Mouse (Mus musculus) liver, adult 2 months (tissue): ENCODE results near the gene Lcorl. TPM values are rescaled to one million over a fixed set of nuclear protein-coding genes. Genes with fewer than 3 reads are reported as not detected.
A peak's percentile ranks its signal among the peaks of the same experiment; 100 is the strongest.

Source experiments
- DNase-seq: peaks from one replicate; pipeline ENCODE4 v3.0.0-alpha.2; 2011; ENCODE audit warnings: low read depth, low spot score; ENCODE audit errors: extremely low read depth
- H3K27ac ChIP-seq: fragments of 200-500 bp; replicated peaks from 2 replicates; pipeline ENCODE4 v1.5.1; 2012; ENCODE audit warnings: low read depth, mild to moderate bottlenecking, control low read depth, inconsistent platforms, low read length; ENCODE audit not compliant: insufficient read depth
- H3K27me3 ChIP-seq: fragments of 200-500 bp; 2 replicates; pipeline ENCODE4 v1.6.1; 2012; ENCODE audit warnings: mild to moderate bottlenecking, moderate library complexity, low read length, inconsistent platforms; ENCODE audit not compliant: control insufficient read depth, insufficient read depth
- H3K36me3 ChIP-seq: fragments of 200-500 bp; 2 replicates; pipeline ENCODE4 v1.6.1; 2012; ENCODE audit warnings: low read length, inconsistent platforms; ENCODE audit not compliant: control insufficient read depth, insufficient read depth
- H3K4me1 ChIP-seq: fragments of 200-500 bp; 2 replicates; pipeline ENCODE4 v1.6.1; 2011; ENCODE audit warnings: low read length; ENCODE audit not compliant: control insufficient read depth, insufficient read depth
- H3K4me3 ChIP-seq: fragments of 200-500 bp; 2 replicates; pipeline ENCODE4 v1.5.1; 2011; ENCODE audit warnings: low read depth, mild to moderate bottlenecking, control low read depth, low read length, moderate library complexity; ENCODE audit not compliant: insufficient read depth
- H3K79me2 ChIP-seq: fragments of 200-500 bp; 2 replicates; pipeline ENCODE4 v1.6.1; 2012; ENCODE audit warnings: inconsistent platforms, mild to moderate bottlenecking, low read length, moderate library complexity; ENCODE audit not compliant: control insufficient read depth, insufficient read depth
- H3K9ac ChIP-seq: fragments of 200-500 bp; 2 replicates; pipeline ENCODE4 v1.6.1; 2012; ENCODE audit warnings: low read depth, mild to moderate bottlenecking, control low read depth, inconsistent platforms, low read length
- CTCF ChIP-seq: fragments of 200-500 bp; IDR thresholded peaks from 2 replicates; pipeline ENCODE4 v1.5.1; 2011; ENCODE audit warnings: low read depth, low read length, control low read depth
- POLR2A ChIP-seq: fragments of 200-500 bp; IDR thresholded peaks from 2 replicates; pipeline ENCODE4 v1.6.1; 2011; ENCODE audit warnings: low read length, control low read depth; ENCODE audit not compliant: insufficient read depth; ENCODE audit errors: extremely low read depth
- WGBS: fragments of 180-500 bp; shearing (Covaris S2); methylation state at CpG from one replicate; pipeline ENCODE4 v1.1.7; 2018; 5-methylcytosine and 5-hydroxymethylcytosine counted together
- polyA plus RNA-seq: library from polyadenylated mRNA; depleted of rRNA; stranded (reverse); fragments of >200 nt; gene quantifications from 2 replicates; pipeline ENCODE4 v1.2.3, GENCODE M21; 2012
- total RNA-seq: library from RNA; depleted of rRNA; stranded (reverse); fragments of >200 nt; gene quantifications from 2 replicates; pipeline ENCODE4 v1.2.3, GENCODE M21; 2014

The Lcorl gene
- total and polyA plus RNA-seq, 2 experiments: 4.3 to 11.5 TPM

GRCm38 (mm10) chr5:45757502-45758121, 99.8 kb downstream of the Lcorl start:
- H3K4me1 ChIP-seq: no peaks in the 10 kb centered on the region
- no peaks in the 10 kb centered on the region; the same call in 1 of the 2 replicates for H3K79me2 ChIP-seq
- no peak overlapping the region for H3K4me3 ChIP-seq
- DNase-seq: peak; percentile 19
- no peak overlapping the region for H3K9ac ChIP-seq
- no peak for TF ChIP-seq POLR2A
- TF ChIP-seq CTCF: peak; percentile 38; the same call in 1 of the 2 replicates
- 90% methylated on average over 4 of the region's 4 CpGs for WGBS
- no peaks in the 10 kb centered on the region for H3K27me3 ChIP-seq
- H3K36me3 ChIP-seq: no peaks in the 10 kb centered on the region
- no peak overlapping the region for H3K27ac ChIP-seq

GRCm38 (mm10) chr5:45737911-45738310, 119.5 kb downstream of the Lcorl start:
- Histone ChIP-seq H3K4me1 (no peaks in the 10 kb centered on the region), H3K79me2 (no peaks in the 10 kb centered on the region), H3K36me3 (peaks cover 11% of the 10 kb centered on the region), H3K27me3 (no peaks in the 10 kb centered on the region), H3K9ac (no peak overlapping the region), H3K4me3 (no peak overlapping the region), H3K27ac (no peak overlapping the region)
- no peak for DNase-seq
- 95% methylated on average over 1 of the region's 1 CpGs for WGBS
- TF ChIP-seq CTCF (no peak), POLR2A (no peak)

- no peak for DNase-seq
- 94% methylated on average over 2 of the region's 2 CpGs for WGBS
- Histone ChIP-seq H3K79me2 (no peaks in the 10 kb centered on the region), H3K4me3 (no peak overlapping the region), H3K27me3 (no peaks in the 10 kb centered on the region), H3K4me1 (no peaks in the 10 kb centered on the region), H3K9ac (no peak overlapping the region), H3K27ac (no peak overlapping the region), H3K36me3 (peaks cover 11% of the 10 kb centered on the region)
- TF ChIP-seq POLR2A (no peak), CTCF (no peak)
Measured at GRCm38 (mm10) chr5:45733751-45734150, 123.7 kb downstream of the Lcorl start.

- no peak overlapping the region for H3K27ac ChIP-seq
- no peak for DNase-seq
- H3K36me3 ChIP-seq: no peaks in the 10 kb centered on the region; the same call in 1 of the 2 replicates
- no peak overlapping the region for H3K4me3 ChIP-seq
- H3K9ac ChIP-seq: no peak overlapping the region
- TF ChIP-seq POLR2A (no peak), CTCF (no peak)
- no peaks in the 10 kb centered on the region for H3K79me2 ChIP-seq
- 86% methylated on average over 6 of the region's 6 CpGs for WGBS
- H3K4me1 ChIP-seq: no peaks in the 10 kb centered on the region
- no peaks in the 10 kb centered on the region for H3K27me3 ChIP-seq
Measured at GRCm38 (mm10) chr5:45718848-45719488, 138.4 kb downstream of the Lcorl start.

GRCm38 (mm10) chr5:45709653-45710052, 147.8 kb downstream of the Lcorl start:
- H3K36me3 ChIP-seq: no peaks in the 10 kb centered on the region; the same call in 1 of the 2 replicates
- no peak overlapping the region for H3K27ac ChIP-seq
- DNase-seq: no peak
- TF ChIP-seq CTCF: no peak
- no peak for TF ChIP-seq POLR2A
- no peaks in the 10 kb centered on the region for H3K27me3 ChIP-seq
- WGBS: 96% methylated on average over 2 of the region's 2 CpGs
- H3K4me1 ChIP-seq: no peaks in the 10 kb centered on the region
- H3K9ac ChIP-seq: no peak overlapping the region
- H3K79me2 ChIP-seq: no peaks in the 10 kb centered on the region
- no peak overlapping the region for H3K4me3 ChIP-seq

- Histone ChIP-seq H3K9ac (no peak overlapping the region), H3K4me3 (no peak overlapping the region), H3K27me3 (no peaks in the 10 kb centered on the region), H3K79me2 (no peaks in the 10 kb centered on the region), H3K36me3 (no peaks in the 10 kb centered on the region; the same call in 1 of the 2 replicates), H3K4me1 (no peaks in the 10 kb centered on the region), H3K27ac (no peak overlapping the region)
- 99% methylated on average over 2 of the region's 2 CpGs for WGBS
- TF ChIP-seq CTCF (no peak), POLR2A (no peak)
- no peak for DNase-seq
Measured at GRCm38 (mm10) chr5:45706811-45707210, 150.6 kb downstream of the Lcorl start.
